Mouse (Mus musculus) heart, postnatal 14 days (tissue): ENCODE results near the gene Gm20388. TPM values are rescaled to one million over a fixed set of nuclear protein-coding genes. Genes with fewer than 3 reads are reported as not detected.
"Not testable (repeated sequence)": the region's sequence is repeated elsewhere in the genome, so short reads cannot be mapped to it uniquely, and the experiment has no call there.

ENCODE experiments used
- DNase-seq, 2 experiments: peaks; one replicate each; pipeline ENCODE4 v3.0.0; 2021 to 2022
- intact Hi-C: fragments of 180-260 bp; cut with DNase I; formaldehyde crosslinking; loops from one replicate; pipeline ENCODE4 v1.15.1; 2025
- total RNA-seq, 2 experiments: library from RNA; stranded (reverse); gene quantifications; 2 replicates each; pipeline ENCODE4 v1.2.3; 2021

The Gm20388 gene
- total RNA-seq, 2 experiments from 2014 or later, result 0.24 TPM; not detected in 1

- no peak for DNase-seq
- intact Hi-C loops, result no loop called here
Measured at GRCm38 (mm10) chr8:123021259-123021658, 3110.6 kb downstream of the Gm20388 start.

DNA sequence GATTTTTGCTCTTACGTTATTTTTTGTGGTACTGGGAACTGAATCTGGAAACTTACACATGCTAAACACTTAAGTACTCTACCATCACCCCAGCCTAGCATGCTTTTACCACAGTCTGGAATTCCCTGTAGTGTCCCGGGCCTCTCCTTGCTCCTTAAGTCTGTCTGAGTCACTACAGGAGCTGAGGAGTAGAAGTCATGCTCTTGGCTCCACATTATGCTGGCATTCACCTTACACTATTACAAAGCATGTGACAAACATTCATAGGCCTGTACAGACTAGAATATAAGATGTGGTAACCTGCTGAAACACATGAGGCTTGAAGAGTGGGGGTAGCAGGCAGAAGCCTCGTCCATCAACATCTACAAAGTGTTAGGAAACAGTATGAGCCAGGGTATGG lies 3112.1 kb downstream of the Gm20388 start:
- no peak for DNase-seq
- intact Hi-C loops, result no loop called here

- DNase-seq, result no peak
- intact Hi-C loops, result no loop called here
Measured at GRCm38 (mm10) chr8:123024226-123024625, 3113.6 kb downstream of the Gm20388 start.

- intact Hi-C loops, result no loop called here
- no peak for DNase-seq
Measured at GRCm38 (mm10) chr8:123025951-123026351, 3115.3 kb downstream of the Gm20388 start.

- DNase-seq, result no peak
- intact Hi-C loops, result no loop called here
Measured at GRCm38 (mm10) chr8:123027786-123028185, 3117.1 kb downstream of the Gm20388 start.

GRCm38 (mm10) chr8:123030091-123030490 lies 3119.4 kb downstream of the Gm20388 start:
- DNase-seq, intact Hi-C loops: not testable (repeated sequence)

DNA sequence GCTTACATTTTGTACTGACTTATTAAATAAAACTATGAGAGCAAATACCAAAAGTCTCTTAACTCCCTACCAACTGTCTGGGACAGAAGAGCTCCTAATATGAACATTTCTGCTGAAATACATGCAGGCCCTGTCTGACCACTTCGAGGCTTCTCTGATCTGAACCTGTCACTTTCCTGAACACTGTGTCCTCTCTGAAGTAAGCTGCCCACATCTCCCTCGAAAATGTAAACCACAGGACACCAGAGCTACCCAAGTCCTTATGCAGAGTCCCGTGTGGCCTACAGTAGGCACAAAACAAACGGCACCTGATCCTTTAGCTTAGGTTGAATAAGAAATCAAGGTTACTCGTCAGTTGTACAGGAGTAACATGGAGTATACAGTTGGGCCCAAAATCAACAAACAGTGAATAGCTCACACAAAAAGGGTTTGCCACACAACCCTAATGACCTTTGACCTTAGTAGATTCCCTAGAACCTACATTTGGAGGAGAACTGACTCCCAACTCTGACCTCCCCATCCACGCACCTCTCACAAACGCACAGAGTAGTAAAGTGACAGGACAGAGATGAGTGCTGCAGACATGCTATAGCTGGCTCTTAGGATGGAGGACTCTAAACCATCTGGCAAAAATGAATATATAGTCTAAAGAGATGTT lies 3120.8 kb downstream of the Gm20388 start:
- intact Hi-C loops, result no loop called here
- no peak for DNase-seq

DNA sequence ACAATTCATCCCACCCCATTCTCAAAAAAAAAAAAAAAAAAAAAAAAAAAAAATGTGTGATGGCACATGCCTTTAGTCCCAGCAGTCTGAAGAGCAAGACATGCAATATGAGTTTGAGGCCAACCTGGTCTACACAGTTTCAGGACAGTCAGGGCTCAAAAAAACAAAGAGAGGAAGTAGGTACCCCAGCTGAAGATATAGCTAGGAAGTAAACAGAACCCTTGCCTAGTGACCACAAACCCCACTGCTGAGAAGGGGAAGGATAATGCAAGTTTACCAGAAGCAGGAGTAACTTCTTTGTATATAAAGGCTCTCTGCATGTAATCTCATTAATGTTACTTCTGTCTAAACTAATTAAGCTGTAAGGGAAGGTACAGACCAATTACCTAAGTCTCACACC lies 3122.1 kb downstream of the Gm20388 start:
- DNase-seq, result no peak
- intact Hi-C loops, result no loop called here

GRCm38 (mm10) chr8:123033431-123033830 lies 3122.8 kb downstream of the Gm20388 start:
- no peak for DNase-seq
- intact Hi-C loops, result no loop called here

GRCm38 (mm10) chr8:123034171-123034570 lies 3123.5 kb downstream of the Gm20388 start:
- DNase-seq, result no peak
- intact Hi-C loops, result no loop called here

- peak; percentile 28 to 31 for DNase-seq
- intact Hi-C loops, result loop anchor here (5.0 kb wide), 1 partner anchor 45 kb away; no protein-coding TSS in a partner anchor
Measured at GRCm38 (mm10) chr8:123036956-123037355, 3126.3 kb downstream of the Gm20388 start.

DNA sequence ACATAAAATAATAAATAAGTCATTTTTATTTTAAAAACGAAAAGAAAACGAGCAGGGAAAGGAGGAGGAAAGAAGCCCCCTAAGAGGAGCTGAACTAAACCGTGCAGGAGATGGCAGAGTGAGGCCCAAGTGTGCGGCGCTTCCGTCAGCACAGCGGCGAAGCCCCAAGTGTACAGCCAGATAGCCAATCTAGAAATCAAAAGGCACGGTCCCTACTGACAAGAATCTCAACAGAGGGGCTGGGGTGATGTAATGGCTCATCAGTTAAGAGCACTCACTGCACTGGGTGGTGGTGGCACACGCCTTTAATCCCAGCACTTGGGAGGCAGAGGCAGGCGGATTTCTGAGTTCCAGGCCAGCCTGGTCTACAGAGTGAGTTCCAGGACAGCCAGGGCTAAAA lies 3126.8 kb downstream of the Gm20388 start:
- intact Hi-C loops, result loop anchor here (5.0 kb wide), 1 partner anchor 45 kb away; no protein-coding TSS in a partner anchor
- DNase-seq, result no peak

GRCm38 (mm10) chr8:123038351-123038750 lies 3127.7 kb downstream of the Gm20388 start:
- DNase-seq, result no peak
- intact Hi-C loops, result loop anchor here (5.0 kb wide), 1 partner anchor 46 kb away; no protein-coding TSS in a partner anchor

DNA sequence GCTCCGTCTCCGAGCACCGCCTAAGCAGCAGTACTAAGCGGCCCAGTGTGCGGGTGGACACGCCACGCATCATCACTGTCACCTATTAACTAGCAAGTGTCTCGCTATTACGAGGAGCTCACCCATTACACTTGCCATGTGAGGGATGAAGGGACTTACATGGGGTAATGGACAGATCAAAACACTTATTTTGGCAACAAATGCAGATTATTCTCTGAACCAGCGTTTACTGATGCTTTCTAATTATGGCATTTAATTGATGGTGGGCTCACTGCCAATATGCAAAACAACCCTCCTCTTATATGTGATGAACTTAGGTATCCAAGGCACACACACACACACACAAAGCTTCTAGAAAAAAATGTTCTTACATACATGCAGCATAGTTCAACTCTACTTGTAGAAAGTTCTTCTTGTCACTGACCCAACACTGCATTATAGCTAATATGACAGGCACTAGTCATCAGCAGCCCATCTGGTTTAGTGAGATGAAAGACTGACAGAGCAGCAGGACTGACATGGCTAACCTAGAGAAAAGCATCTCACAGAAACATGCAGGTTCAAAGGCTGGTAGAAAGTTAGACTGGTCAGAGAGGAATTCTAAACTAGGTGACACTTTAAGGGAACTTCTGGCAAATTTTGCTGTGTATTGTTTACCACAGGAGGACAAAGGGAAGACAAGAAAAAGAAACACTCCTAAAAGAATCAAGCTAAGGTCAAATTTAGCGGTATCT lies 3128.9 kb downstream of the Gm20388 start:
- DNase-seq, result no peak
- intact Hi-C loops, result loop anchor here (2.0 to 5.0 kb wide), 3 partner anchors 47 to 63 kb away; partner anchors contain the start of gene Rpl13

- no peak for DNase-seq
- intact Hi-C loops, result loop anchor here (2.0 to 5.0 kb wide), 2 partner anchors 61 to 62 kb away; partner anchors contain the start of gene Rpl13
Measured at GRCm38 (mm10) chr8:123040110-123040650, 3129.5 kb downstream of the Gm20388 start.

DNA sequence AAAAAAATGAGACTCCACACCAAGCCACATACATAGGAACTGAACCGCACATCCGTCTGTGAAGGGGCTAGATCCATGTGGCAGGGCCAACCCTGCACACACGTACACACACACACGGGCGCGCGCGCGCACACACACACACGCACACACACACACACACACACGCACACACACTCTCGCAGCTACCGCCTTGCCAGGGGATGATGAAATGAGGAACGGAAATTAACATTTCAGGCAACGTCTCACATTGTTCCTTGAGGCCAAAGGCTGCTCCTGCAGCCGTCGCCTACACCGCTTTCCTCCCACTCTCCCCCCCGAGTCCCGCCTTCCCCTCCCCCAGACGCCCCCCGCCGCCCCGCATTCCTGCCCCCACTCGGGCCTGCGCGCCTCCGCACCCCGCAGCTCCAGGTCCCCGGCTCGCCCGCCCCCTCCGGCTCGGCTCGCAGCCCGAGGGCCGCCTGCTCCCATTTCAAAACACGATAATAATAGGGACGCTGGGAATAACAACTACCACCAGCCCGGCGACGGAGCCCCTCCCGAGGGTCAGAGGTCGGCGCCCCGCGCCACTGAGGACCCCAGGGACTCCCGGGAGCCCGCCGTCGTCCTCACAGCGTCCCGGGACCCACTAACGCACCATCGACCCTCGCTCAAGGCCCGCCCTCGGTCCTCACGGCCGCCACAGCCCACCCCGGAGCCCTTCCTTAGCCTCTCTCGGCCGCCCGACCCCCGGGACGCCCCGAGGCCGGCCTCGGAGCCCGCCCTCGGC lies 3130.6 kb downstream of the Gm20388 start:
- intact Hi-C loops, result loop anchor here (2.0 to 5.0 kb wide), 2 partner anchors 61 to 62 kb away; partner anchors contain the start of gene Rpl13
- peak; percentile 65 to 67 for DNase-seq

GRCm38 (mm10) chr8:123041774-123042105 lies 3131.1 kb downstream of the Gm20388 start:
- intact Hi-C loops, result loop anchor here (2.0 to 5.0 kb wide), 4 partner anchors 23 to 135 kb away; partner anchors contain the start of gene Rpl13
- peak in 1 of 2 experiments; percentile 42 for DNase-seq

DNA sequence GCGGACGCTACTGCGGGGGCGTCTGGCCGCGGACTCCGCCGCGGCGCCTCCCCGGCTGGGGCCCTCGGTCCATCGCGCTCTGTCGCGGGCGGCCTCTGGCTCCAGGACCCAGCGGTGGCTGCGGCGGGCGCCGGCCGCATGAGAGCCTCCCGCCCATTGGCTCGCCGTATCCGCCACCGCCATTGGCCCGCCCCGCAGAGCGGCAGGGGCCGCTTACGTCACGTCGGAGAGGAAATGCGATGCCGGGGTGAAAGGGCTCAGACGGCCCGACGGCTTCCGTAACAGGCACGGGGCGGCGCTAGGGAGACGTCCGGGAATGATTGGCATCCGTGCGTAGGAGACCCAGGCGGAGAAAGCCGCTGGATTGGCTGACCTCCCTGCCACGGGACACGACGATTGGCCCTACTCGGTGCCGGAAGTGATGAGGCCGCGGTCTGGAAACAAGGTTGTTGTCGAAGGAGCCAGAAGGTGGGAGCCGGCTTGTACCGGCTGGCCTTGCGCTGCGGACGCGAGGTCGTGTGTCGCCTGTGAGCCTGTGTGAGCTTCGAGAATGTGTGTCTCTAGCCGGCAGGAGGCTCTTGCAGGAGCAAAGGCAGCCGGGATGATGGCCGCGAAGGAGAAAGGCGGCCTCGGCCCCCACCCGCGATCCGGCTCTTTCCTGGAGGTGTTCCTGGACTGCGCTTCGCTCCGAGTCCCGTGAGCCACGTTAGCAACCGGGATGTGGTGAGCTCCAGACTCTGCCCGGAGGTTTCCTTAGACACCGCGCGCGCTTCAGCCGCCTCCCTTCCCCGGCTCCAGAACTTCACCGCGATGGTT lies 3131.7 kb downstream of the Gm20388 start, which contains the start of gene Ankrd11:
Gene Ankrd11, minus strand, starts transcription at position 120 of the 816 bp plus-strand sequence.
- intact Hi-C loops, result loop anchor here (2.0 to 5.0 kb wide), 3 partner anchors 22 to 136 kb away; partner anchors contain the start of gene Rpl13
- DNase-seq, result peak; percentile 99

GRCm38 (mm10) chr8:123042974-123043625 lies 3132.5 kb downstream of the Gm20388 start:
- intact Hi-C loops, result loop anchor here (2.0 to 5.0 kb wide), 3 partner anchors 22 to 136 kb away; partner anchors contain the start of gene Rpl13

More at GRCm38 (mm10) chr8:123042974-123043625, 3132.5 kb downstream of the Gm20388 start:
- no peak for DNase-seq
